Mouse (Mus musculus) forebrain, embryonic 13.5 days (tissue): ENCODE results near the gene Satb1. TPM values are rescaled to one million over a fixed set of nuclear protein-coding genes. Genes with fewer than 3 reads are reported as not detected.

ENCODE experiments used
- ATAC-seq: fragments of 200-750 bp; cut with Nextera tagmentation; 2 replicates; pipeline ENCODE4 v1.8.0; 2017
- H3K27ac ChIP-seq: fragments of 300-500 bp; sonication (generic); 2 replicates; pipeline ENCODE4 v1.5.1; 2015; ENCODE audit warnings: inconsistent platforms, mild to moderate bottlenecking, moderate library complexity
- H3K27me3 ChIP-seq: fragments of 300-500 bp; sonication (generic); 2 replicates; pipeline ENCODE4 v1.6.1; 2015; ENCODE audit warnings: mild to moderate bottlenecking, inconsistent platforms
- H3K36me3 ChIP-seq: fragments of 300-500 bp; sonication (generic); 2 replicates; pipeline ENCODE4 v1.6.1; 2015; ENCODE audit warnings: mild to moderate bottlenecking, inconsistent platforms; ENCODE audit not compliant: poor library complexity, severe bottlenecking
- H3K4me1 ChIP-seq: fragments of 300-500 bp; sonication (generic); 2 replicates; pipeline ENCODE4 v1.6.1; 2015; ENCODE audit warnings: inconsistent platforms
- H3K4me2 ChIP-seq: fragments of 300-500 bp; sonication (generic); 2 replicates; pipeline ENCODE4 v1.6.1; 2015; ENCODE audit warnings: inconsistent platforms, mild to moderate bottlenecking, moderate library complexity
- H3K4me3 ChIP-seq: fragments of 300-500 bp; sonication (generic); 2 replicates; pipeline ENCODE4 v1.5.1; 2015; ENCODE audit warnings: mild to moderate bottlenecking, inconsistent platforms
- H3K9ac ChIP-seq: fragments of 300-500 bp; sonication (generic); 2 replicates; pipeline ENCODE4 v1.6.1; 2015; ENCODE audit warnings: mild to moderate bottlenecking, inconsistent platforms
- H3K9me3 ChIP-seq: fragments of 300-500 bp; sonication (generic); replicated peaks from 2 replicates; pipeline ENCODE4 v1.6.1; 2016; ENCODE audit warnings: inconsistent platforms
- WGBS: fragments of 180-500 bp; shearing (Covaris S2); methylation state at CpG from one replicate; pipeline ENCODE4 v1.1.7; 2015; 5-methylcytosine and 5-hydroxymethylcytosine counted together
- polyA plus RNA-seq: library from polyadenylated mRNA; unstranded; fragments of >200 nt; fragmentation: Nextera tagmentation; extraction: Ambion mirVana; gene quantifications from 2 replicates; pipeline ENCODE4 v1.2.1, GENCODE M21; 2015

Gene Satb1
- polyA plus RNA-seq, 1 experiment from 2014 or later: 34.7 TPM

DNA sequence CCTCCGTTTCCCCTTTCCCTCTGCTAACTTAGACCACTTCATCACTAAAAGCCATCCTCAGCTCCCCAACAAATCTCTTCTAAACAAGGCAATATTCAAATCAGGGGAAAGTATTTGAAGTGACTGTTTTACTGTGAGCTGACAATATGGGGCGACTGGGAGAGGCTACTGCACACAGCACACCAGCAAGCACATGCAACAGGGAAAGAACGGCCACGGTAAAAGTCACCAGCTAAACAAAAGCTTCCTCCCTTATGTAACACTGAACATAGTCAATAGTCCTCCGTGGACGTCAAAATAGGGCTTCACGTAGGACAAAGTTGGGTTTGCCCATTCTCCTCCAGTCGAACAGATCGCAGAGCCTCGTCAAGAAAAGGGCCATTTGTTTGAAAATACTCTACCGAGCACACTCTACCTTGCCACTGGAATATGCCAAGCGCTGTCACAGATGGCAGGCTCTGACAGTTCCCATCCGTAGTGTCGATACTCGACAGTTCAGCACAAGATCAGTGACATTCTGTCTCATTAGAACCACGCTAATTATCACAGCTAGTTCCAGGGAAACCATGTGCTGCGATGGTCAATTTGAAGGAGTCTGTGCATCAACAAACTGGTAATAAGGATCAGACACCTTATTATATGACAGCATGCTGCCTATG is 72.0 kb downstream of the Satb1 start:
- H3K4me2 ChIP-seq: peak overlapping the region; percentile 50

DNA sequence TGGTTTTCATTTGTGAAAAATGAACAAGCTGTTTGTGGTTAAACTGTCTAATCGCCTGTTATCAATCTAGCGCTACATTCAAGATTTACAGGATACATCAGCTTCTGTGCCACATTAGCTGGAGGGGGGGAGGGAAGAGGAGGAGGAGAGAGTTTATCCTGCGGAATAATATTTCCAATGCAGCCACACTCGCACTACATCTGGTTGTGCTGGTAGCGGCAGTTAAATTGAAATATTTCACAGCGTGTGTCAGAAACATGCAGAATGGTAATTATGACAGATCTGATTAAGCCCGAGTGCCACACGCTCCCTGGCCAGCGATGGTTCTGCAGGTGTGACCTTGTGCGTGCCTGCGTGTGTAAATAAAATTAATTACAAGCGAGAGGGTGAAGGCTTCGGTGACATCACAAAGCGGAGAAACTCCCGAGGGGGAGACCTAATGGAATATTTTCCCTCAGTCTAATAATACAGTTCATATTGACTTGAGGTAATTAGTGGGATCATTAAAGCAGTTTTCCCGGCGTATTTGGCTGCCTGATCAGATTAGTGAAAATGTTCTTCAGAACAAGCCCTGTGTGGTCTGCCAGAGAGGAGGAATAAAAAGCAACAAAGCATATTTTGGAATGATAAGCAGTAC is 72.7 kb downstream of the Satb1 start:
- 40% methylated on average over 17 of the region's 17 CpGs for WGBS

More for the DNA sequence above, 72.0 kb downstream of the Satb1 start:
- Histone ChIP-seq H3K9ac (no peak overlapping the region), H3K27me3 (no peaks in the 10 kb centered on the region), H3K4me3 (no peak overlapping the region), H3K36me3 (peaks cover 35% of the 10 kb centered on the region), H3K27ac (peak overlapping the region; percentile 37), H3K9me3 (no peaks in the 10 kb centered on the region), H3K4me1 (peaks cover 15% of the 10 kb centered on the region)
- 53% methylated on average over 17 of the region's 17 CpGs for WGBS
- ATAC-seq: peak; percentile 89

DNA sequence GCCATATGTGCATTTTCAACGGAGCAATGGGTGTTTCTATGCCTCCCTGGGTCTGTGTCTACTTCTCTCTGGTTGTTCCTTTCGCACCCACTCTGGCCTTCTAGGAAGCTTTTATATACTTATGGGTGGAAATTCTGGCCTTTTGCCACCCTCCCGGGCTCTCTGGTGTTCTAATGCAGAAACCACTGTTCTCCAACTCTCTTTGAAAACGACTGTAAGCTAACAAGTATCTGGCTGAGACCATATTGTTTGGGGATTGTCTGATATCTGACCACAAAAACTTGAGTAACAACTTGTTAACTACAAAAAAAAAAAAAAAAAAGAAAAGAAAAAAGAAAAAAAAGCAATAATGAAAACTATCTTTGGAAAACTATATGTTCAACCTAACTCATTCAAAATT is 73.6 kb downstream of the Satb1 start:
- H3K36me3 ChIP-seq: peaks cover 27% of the 10 kb centered on the region
- H3K9me3 ChIP-seq: no peaks in the 10 kb centered on the region
- 80% methylated on average over 4 of the region's 4 CpGs for WGBS
- H3K9ac ChIP-seq: no peak overlapping the region
- ATAC-seq: no peak
- H3K4me2 ChIP-seq: no peak overlapping the region
- no peak overlapping the region for H3K27ac ChIP-seq
- H3K27me3 ChIP-seq: no peaks in the 10 kb centered on the region
- peaks cover 15% of the 10 kb centered on the region for H3K4me1 ChIP-seq
- H3K4me3 ChIP-seq: no peak overlapping the region

More for the DNA sequence above, 72.7 kb downstream of the Satb1 start:
- Histone ChIP-seq H3K9ac (peak overlapping the region; percentile 41), H3K4me2 (peak overlapping the region; percentile 50), H3K4me3 (peak overlapping the region; percentile 22; the same call in 1 of the 2 replicates), H3K36me3 (peaks cover 29% of the 10 kb centered on the region), H3K4me1 (peaks cover 15% of the 10 kb centered on the region), H3K27me3 (no peaks in the 10 kb centered on the region), H3K27ac (peak overlapping the region; percentile 37; the same call in 1 of the 2 replicates), H3K9me3 (no peaks in the 10 kb centered on the region)
- peak; percentile 68 for ATAC-seq

DNA sequence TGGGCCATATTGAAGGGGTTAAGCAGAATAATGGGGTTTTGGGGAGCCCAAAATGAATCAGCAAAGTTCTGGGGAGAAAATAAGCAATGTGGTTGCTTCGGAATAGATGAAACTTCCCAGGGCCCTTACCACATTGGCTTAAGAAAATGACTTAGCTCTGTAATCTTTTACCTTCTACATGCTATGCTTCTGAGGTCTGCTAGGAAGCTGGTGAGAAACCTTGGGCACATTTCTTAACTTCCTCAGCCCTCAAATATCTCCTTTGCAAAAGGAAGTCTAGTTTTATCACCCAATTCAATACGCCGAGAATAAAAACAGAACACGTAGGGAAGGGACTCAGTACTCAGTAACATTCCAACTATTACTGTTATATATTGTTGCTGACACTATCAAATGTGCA is 80.9 kb downstream of the Satb1 start:
- H3K4me1 ChIP-seq: peaks cover 6% of the 10 kb centered on the region; the same call in 1 of the 2 replicates
- H3K9me3 ChIP-seq: no peaks in the 10 kb centered on the region
- H3K4me2 ChIP-seq: no peak overlapping the region
- 95% methylated on average over 4 of the region's 4 CpGs for WGBS
- no peak overlapping the region for H3K9ac ChIP-seq
- H3K27me3 ChIP-seq: no peaks in the 10 kb centered on the region
- H3K36me3 ChIP-seq: 0 out of 2 replicates have a peak, but pooled peaks cover 5% of the 10 kb centered on the region
- no peak overlapping the region for H3K27ac ChIP-seq
- H3K4me3 ChIP-seq: no peak overlapping the region
- no peak for ATAC-seq

DNA sequence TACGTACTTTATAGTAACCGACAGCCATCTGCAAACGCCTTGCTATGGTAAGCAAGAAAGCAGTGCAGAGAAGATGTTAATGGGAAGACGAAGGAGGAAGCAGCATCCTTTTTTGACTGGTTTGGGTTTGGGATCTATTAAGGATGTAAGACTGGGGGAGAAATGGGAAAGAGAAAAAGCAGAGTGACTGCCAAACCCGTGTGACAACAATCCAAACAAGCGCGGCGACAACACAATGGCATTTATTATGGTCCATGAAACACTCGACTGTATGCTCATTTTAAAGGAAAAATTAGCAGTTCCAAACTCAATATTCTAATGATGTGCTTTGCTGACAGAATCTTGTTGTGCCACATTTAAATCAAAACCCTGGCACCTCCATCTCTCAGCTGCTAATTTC is 85.9 kb downstream of the Satb1 start:
- H3K4me1 ChIP-seq: peaks cover 16% of the 10 kb centered on the region; the same call in 1 of the 2 replicates
- WGBS: 61% methylated on average over 9 of the region's 9 CpGs
- H3K27ac ChIP-seq: 0 out of 2 replicates have a peak overlapping the region, but pooled peaks have one; percentile 0
- no peaks in the 10 kb centered on the region for H3K27me3 ChIP-seq
- no peak overlapping the region for H3K4me2 ChIP-seq
- H3K9me3 ChIP-seq: no peaks in the 10 kb centered on the region
- H3K4me3 ChIP-seq: no peak overlapping the region
- H3K9ac ChIP-seq: no peak overlapping the region
- ATAC-seq: 0 out of 2 replicates have a peak, but pooled peaks have one; percentile 23
- peaks cover 5% of the 10 kb centered on the region for H3K36me3 ChIP-seq

DNA sequence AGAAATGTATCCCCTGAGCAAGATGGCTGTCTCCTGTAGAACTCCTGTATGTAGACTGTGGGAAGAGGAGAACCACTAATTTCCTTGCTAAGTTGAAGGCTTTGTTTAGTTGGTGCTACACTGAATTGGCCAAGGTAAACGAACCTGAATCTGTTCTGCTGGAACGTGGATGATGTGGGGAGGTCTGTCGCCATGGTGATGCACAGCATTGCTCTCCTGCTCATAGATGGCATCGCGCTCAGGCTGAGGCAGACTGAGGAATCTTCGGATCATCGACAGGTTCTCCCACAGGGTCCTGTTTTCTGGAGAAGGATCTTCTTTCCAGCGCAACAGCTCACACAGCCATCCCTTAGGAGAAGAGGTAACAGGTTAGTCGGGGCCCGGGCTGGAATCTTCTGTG is 90.6 kb downstream of the Satb1 start:
- no peaks in the 10 kb centered on the region for H3K27me3 ChIP-seq
- WGBS: 74% methylated on average over 10 of the region's 10 CpGs
- no peak overlapping the region for H3K27ac ChIP-seq
- H3K4me2 ChIP-seq: no peak overlapping the region
- peaks cover 17% of the 10 kb centered on the region; the same call in 1 of the 2 replicates for H3K4me1 ChIP-seq
- peaks cover 31% of the 10 kb centered on the region for H3K36me3 ChIP-seq
- no peak overlapping the region for H3K4me3 ChIP-seq
- H3K9me3 ChIP-seq: no peaks in the 10 kb centered on the region
- H3K9ac ChIP-seq: no peak overlapping the region
- ATAC-seq: 0 out of 2 replicates have a peak, but pooled peaks have one; percentile 26

DNA sequence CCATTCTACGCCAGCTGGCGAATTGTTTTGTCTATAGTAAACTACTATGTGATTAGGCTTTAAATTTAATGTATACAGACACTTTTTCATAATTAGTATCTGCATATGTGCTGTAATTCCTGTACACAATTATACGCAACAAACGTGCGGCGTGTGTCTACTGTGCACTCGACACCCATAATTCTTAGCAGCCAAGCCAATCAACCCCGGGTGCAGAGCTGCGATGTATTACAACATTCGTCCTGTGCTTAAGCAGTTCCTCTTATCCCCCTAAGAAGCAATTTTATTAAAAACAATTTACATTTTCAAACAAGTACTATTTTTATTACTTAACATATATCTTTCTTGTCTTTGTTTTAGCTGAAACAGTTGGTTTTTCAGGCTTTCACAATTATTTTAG is 92.0 kb downstream of the Satb1 start:
- H3K9me3 ChIP-seq: no peaks in the 10 kb centered on the region

DNA sequence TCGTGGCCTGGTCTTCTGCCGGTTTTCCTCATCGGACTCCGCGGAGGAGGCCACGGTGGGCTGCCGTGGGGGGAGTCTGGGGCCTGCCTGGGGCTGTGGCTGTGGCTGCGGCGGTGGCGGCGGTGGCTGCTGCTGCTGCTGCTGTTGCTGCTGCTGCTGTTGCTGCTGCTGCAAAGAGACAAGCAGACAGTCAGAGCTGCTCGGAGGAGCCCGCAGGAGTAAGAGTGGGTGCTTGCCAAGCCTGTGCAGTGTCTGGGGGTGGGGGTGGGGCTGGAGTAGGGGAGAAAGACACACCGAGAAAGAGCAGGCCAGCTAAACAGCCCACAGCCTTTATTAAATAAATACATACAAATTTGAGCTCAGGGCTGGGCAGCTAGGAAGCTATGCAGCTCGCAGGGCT is 92.8 kb downstream of the Satb1 start:
- Histone ChIP-seq H3K9me3 (no peaks in the 10 kb centered on the region), H3K36me3 (peaks cover 31% of the 10 kb centered on the region), H3K4me1 (peaks cover 10% of the 10 kb centered on the region; the same call in 1 of the 2 replicates), H3K4me2 (no peak overlapping the region), H3K4me3 (no peak overlapping the region), H3K27me3 (no peaks in the 10 kb centered on the region), H3K9ac (no peak overlapping the region), H3K27ac (no peak overlapping the region)
- WGBS: 86% methylated on average over 15 of the region's 15 CpGs
- no peak for ATAC-seq

More for the DNA sequence above, 92.0 kb downstream of the Satb1 start:
- Histone ChIP-seq H3K4me3 (no peak overlapping the region), H3K4me2 (no peak overlapping the region), H3K9ac (no peak overlapping the region), H3K27ac (no peak overlapping the region), H3K4me1 (peaks cover 10% of the 10 kb centered on the region; the same call in 1 of the 2 replicates), H3K27me3 (no peaks in the 10 kb centered on the region), H3K36me3 (peaks cover 31% of the 10 kb centered on the region)
- ATAC-seq: no peak
- WGBS: 89% methylated on average over 10 of the region's 10 CpGs

DNA sequence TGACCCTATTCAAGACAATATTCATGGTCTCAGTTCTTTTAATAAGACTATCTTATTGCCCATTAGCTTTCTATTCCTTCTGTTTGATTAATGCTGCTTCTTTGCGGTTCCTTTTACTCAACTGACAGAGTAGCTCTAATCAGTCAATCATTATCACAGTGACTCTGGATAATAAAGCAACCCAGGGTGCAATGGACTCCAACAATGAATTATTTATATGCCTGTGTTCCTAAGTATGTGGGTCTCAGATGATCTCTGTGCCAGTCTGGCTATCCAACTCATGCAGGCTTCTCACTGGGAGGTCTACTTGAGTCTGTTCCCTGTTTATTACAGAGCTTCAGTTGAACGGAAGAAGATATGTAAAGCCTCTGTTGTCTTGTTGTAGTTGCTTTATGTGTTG is 108.6 kb downstream of the Satb1 start:
- no peaks in the 10 kb centered on the region for H3K9me3 ChIP-seq
- no peaks in the 10 kb centered on the region for H3K27me3 ChIP-seq
- ATAC-seq: peak; percentile 36; the same call in 1 of the 2 replicates
- no peak overlapping the region for H3K4me3 ChIP-seq
- WGBS: 37% methylated on average over 2 of the region's 2 CpGs
- no peak overlapping the region for H3K27ac ChIP-seq
- H3K4me1 ChIP-seq: no peaks in the 10 kb centered on the region
- no peak overlapping the region for H3K4me2 ChIP-seq
- no peaks in the 10 kb centered on the region for H3K36me3 ChIP-seq
- no peak overlapping the region for H3K9ac ChIP-seq

DNA sequence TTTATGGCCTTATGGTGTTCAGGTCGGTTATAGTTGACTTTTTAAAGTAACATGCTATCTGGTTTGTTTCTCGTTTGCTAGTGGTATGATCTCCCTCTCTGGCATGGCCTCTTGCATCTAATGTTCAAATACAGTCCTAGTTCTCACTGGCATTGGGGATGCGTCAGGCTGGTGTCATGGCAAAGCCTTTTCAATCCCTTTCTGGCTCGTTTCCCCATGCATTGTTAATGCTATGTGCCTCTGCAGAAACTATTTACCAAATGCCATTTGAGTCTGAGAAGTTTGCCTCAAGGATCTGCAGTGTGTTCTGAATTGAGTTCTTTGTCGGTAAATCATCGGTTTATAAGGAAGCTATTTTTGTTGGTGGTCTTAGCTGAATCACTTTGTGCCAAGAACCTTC is 137.4 kb downstream of the Satb1 start:
- H3K27ac ChIP-seq: no peak overlapping the region
- H3K9ac ChIP-seq: no peak overlapping the region
- no peaks in the 10 kb centered on the region for H3K4me1 ChIP-seq
- H3K27me3 ChIP-seq: no peaks in the 10 kb centered on the region
- no peak overlapping the region for H3K4me2 ChIP-seq
- no peaks in the 10 kb centered on the region for H3K9me3 ChIP-seq
- 55% methylated on average over 6 of the region's 6 CpGs for WGBS
- no peaks in the 10 kb centered on the region for H3K36me3 ChIP-seq
- H3K4me3 ChIP-seq: no peak overlapping the region
- ATAC-seq: no peak

DNA sequence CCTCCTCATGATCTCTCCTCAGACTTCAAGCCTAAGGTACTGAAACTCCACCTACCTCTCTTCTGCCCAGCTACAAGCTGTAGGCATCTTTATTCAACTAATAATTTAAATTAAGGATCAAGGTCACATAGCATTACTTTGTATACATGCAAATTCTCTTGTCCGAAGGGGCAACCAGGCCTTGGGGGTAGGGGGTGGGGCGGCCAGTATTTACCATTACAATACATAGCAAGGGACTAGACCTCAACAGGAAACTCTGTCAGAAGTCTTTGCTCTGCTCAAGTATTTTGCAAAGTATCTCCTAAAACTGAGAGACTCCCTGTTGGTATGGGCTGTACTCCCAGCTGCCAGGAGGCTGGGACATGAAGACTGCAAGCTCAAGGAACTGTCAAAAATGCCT is 137.8 kb downstream of the Satb1 start:
- Histone ChIP-seq H3K4me1 (no peaks in the 10 kb centered on the region), H3K27ac (no peak overlapping the region), H3K4me3 (no peak overlapping the region), H3K4me2 (no peak overlapping the region), H3K9me3 (no peaks in the 10 kb centered on the region), H3K27me3 (no peaks in the 10 kb centered on the region), H3K9ac (no peak overlapping the region), H3K36me3 (no peaks in the 10 kb centered on the region)
- WGBS: 63% methylated on average over 2 of the region's 2 CpGs
- no peak for ATAC-seq

DNA sequence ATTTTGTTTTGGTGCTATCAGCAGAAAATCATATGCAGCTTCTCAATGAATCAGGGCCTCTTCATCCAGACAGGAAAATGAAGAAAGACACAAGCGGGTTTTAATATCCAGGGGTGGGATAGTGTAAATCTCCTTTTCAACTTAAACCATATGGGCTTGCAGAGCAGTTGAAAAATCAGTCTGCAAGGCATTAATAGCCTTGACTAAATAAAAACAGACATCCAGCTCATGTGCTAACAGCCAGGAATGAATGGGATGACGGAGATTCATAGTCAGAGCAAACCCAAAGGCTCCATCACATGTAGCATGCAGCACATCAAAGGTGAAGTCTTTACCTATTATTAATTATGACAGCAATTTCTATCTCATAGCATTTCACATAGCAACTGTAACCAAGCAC is 142.6 kb downstream of the Satb1 start:
- Histone ChIP-seq H3K9ac (no peak overlapping the region), H3K4me1 (no peaks in the 10 kb centered on the region), H3K36me3 (no peaks in the 10 kb centered on the region), H3K27me3 (no peaks in the 10 kb centered on the region), H3K4me3 (no peak overlapping the region), H3K27ac (no peak overlapping the region), H3K9me3 (no peaks in the 10 kb centered on the region), H3K4me2 (no peak overlapping the region)
- ATAC-seq: no peak
- 89% methylated on average over 2 of the region's 2 CpGs for WGBS
